Mouse (Mus musculus) B cell, adult 67 days (primary cell): Measurements from ENCODE around the gene Pdpr. TPM values are rescaled to one million over a fixed set of nuclear protein-coding genes. Genes with fewer than 3 reads are reported as not detected.

ENCODE experiments used
- total RNA-seq, 2 experiments: library from RNA; stranded (reverse); gene quantifications; 4 replicates each; pipeline ENCODE4 v1.2.4; 2023

Gene Pdpr
- 10 to 100 TPM; 26.8 to 27.1 TPM for total RNA-seq

GRCm38 (mm10) chr8:111093865-111094718 lies at the start of gene Pdpr:
TSS of gene Pdpr (plus strand) at chr8:111094630.

DNA sequence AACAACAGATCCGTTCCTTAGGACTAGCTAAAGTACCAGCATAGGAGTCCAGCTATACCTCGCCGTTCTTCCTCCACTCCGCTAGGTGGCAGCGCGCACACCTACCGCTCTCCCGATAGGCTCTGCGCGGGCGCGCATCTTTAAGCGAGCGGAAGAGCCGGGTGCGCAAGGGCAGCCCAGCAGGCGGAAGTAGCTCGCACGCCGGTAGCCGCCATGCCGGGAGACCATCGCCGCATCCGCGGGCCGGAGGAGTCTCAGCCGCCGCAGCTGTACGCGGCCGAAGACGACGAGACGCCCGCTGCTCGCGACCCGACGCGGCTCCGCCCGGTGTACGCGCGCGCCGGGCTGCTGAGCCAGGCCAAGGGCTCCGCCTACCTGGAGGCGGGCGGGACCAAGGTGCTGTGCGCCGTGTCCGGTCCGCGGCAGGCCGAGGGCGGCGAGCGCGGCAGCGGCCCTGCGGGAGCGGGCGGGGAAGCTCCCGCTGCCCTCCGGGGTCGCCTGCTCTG lies 38.2 kb upstream of the Pdpr start, which contains the start of gene Exosc6:
Exosc6 (plus strand) TSS at position 182 of the 506 bp plus-strand sequence.

DNA sequence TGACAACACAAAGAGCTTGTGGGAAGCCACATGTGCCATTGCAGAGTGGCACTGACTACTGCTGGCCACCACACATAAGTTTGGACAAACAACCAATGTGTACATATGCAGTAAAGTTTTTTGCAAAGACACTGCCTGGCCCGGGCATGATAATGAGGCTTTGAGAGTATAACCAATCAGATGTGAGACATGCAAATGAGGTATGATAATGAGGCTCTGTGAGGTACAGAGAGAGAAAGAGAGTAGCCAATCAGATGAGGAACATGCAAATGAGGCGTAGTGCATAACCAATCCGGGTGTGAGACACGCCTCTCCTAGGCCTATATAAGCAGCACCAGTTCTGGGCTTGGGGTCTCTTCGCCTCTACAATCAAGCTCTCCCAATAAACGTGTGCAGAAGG lies 2.1 kb upstream of the Pdpr start, which contains the start of gene Clec18a:
Clec18a (minus strand) TSS at position 101 of the 400 bp plus-strand sequence.

Other genes with a start within 250 kb of the Pdpr start
- gene Cog4, start 248.0 kb upstream of the Pdpr start, total RNA-seq: 10 to 100 TPM; 64.7 to 78.0 TPM
- gene Sf3b3, start 247.8 kb upstream of the Pdpr start, total RNA-seq: 100 to 1,000 TPM; 173 to 186 TPM
- 10 to 100 TPM; 15.6 to 22.1 TPM for gene Fuk, start 192.1 kb upstream of the Pdpr start, total RNA-seq
- gene St3gal2, start 174.7 kb upstream of the Pdpr start, total RNA-seq: 10 to 100 TPM; 27.4 to 30.4 TPM
- gene Ddx19a, start 96.8 kb upstream of the Pdpr start, total RNA-seq: 10 to 100 TPM; 69.4 to 71.6 TPM
- 10 to 100 TPM; 18.1 to 20.5 TPM for gene Ddx19b, start 62.9 kb upstream of the Pdpr start, total RNA-seq
- 10 to 100 TPM; 43.0 to 45.0 TPM for gene Aars, start 61.5 kb upstream of the Pdpr start, total RNA-seq
- 10 to 100 TPM in 1 of 2 experiments, 1 to 10 TPM in 1; 8.7 to 11.4 TPM for gene Exosc6, start 38.3 kb upstream of the Pdpr start, total RNA-seq
- not detected for gene Clec18a, start 2.2 kb upstream of the Pdpr start, total RNA-seq
- gene Glg1, start 164.6 kb downstream of the Pdpr start, total RNA-seq: 10 to 100 TPM; 78.1 to 84.4 TPM
- 10 to 100 TPM; 38.7 to 40.9 TPM for gene Rfwd3, start 205.6 kb downstream of the Pdpr start, total RNA-seq
- gene Mlkl, start 243.5 kb downstream of the Pdpr start, total RNA-seq: under 1 TPM in 1 of 2 experiments, not detected in 1; 0.44 TPM